Mouse (Mus musculus) MEL (cell line): ENCODE results near the gene Irf1. TPM values are rescaled to one million over a fixed set of nuclear protein-coding genes. Genes with fewer than 3 reads are reported as not detected.

Experiments used
- DNase-seq: peaks from one replicate; pipeline ENCODE4 v3.0.0; 2011; ENCODE audit warnings: low read depth, low spot score
- H3K27ac ChIP-seq: 2 replicates; pipeline ENCODE4 v1.5.1; 2012; ENCODE audit warnings: low read depth, mild to moderate bottlenecking, control low read depth, low read length, moderate library complexity; ENCODE audit not compliant: control insufficient read depth
- H3K27me3 ChIP-seq, 2 experiments: fragments of 150-350 bp in 1 of 2; sonication (generic) in 1 of 2; 2 replicates each; pipeline ENCODE4 v1.6.1; 2012; ENCODE audit warnings: low read length in 2 of 2, mild to moderate bottlenecking in 2 of 2, improper control_type of control experiment in 1 of 2, moderate library complexity in 1 of 2; ENCODE audit not compliant: insufficient read depth in 2 of 2, control insufficient read depth in 1 of 2
- H3K36me3 ChIP-seq, 2 experiments: 2 replicates each; pipeline ENCODE4 v1.6.1; 2012 to 2014; ENCODE audit warnings: low read length in 2 of 2, improper control_type of control experiment in 1 of 2, inconsistent platforms in 1 of 2, mild to moderate bottlenecking in 1 of 2; ENCODE audit not compliant: insufficient read depth in 2 of 2, control insufficient read depth in 1 of 2
- H3K4me1 ChIP-seq, 2 experiments: fragments of 150-350 bp in 1 of 2; sonication (generic) in 1 of 2; 2 replicates each; pipeline ENCODE4 v1.6.1; 2012; ENCODE audit warnings: low read length in 2 of 2, improper control_type of control experiment in 1 of 2, mild to moderate bottlenecking in 1 of 2; ENCODE audit not compliant: insufficient read depth in 2 of 2, control insufficient read depth in 1 of 2
- H3K4me3 ChIP-seq, 2 experiments: fragments of 150-350 bp in 1 of 2; sonication (generic) in 1 of 2; 2 replicates each; pipeline ENCODE4 v1.5.1; 2012; ENCODE audit warnings: low read depth in 2 of 2, low read length in 2 of 2, mild to moderate bottlenecking in 2 of 2, moderate library complexity in 2 of 2, control low read depth in 1 of 2, improper control_type of control experiment in 1 of 2; ENCODE audit not compliant: control insufficient read depth in 1 of 2, insufficient read depth in 1 of 2
- H3K79me2 ChIP-seq: 2 replicates; pipeline ENCODE4 v1.6.1; 2012; ENCODE audit warnings: mild to moderate bottlenecking, low read length, moderate library complexity; ENCODE audit not compliant: control insufficient read depth, poor library complexity, insufficient read depth
- H3K9ac ChIP-seq: 2 replicates; pipeline ENCODE4 v1.6.1; 2012; ENCODE audit warnings: low read depth, mild to moderate bottlenecking, control low read depth, low read length, moderate library complexity; ENCODE audit not compliant: control insufficient read depth, poor library complexity, severe bottlenecking
- H3K9me3 ChIP-seq: fragments of 150-350 bp; sonication (generic); replicated peaks from 2 replicates; pipeline ENCODE4 v1.6.1; 2012; ENCODE audit warnings: mild to moderate bottlenecking, low read length, improper control_type of control experiment, moderate library complexity; ENCODE audit not compliant: insufficient read depth
- CHD2 ChIP-seq: IDR thresholded peaks from 2 replicates; pipeline ENCODE4 v1.6.1; 2011; ENCODE audit warnings: low read length, improper control_type of control experiment
- ETS1 ChIP-seq: IDR thresholded peaks from 2 replicates; pipeline ENCODE4 v1.6.1; 2012; ENCODE audit warnings: low read depth, mild to moderate bottlenecking, inconsistent platforms, low read length, improper control_type of control experiment, moderate library complexity
- GATA1 ChIP-seq: IDR thresholded peaks from 2 replicates; pipeline ENCODE4 v1.6.1; 2011; ENCODE audit warnings: low read depth, low read length, improper control_type of control experiment
- JUND ChIP-seq: IDR thresholded peaks from 2 replicates; pipeline ENCODE4 v1.6.1; 2011; ENCODE audit warnings: low read depth, mild to moderate bottlenecking, improper control_type of control experiment, low read length
- KAT2A ChIP-seq: conservative IDR thresholded peaks from 2 replicates; pipeline ENCODE4 v1.6.1; 2012; ENCODE audit warnings: low read depth, low read length, improper control_type of control experiment, inconsistent platforms
- MAFK ChIP-seq: IDR thresholded peaks from 2 replicates; pipeline ENCODE4 v1.6.1; 2011; ENCODE audit warnings: low read depth, mild to moderate bottlenecking, low read length, improper control_type of control experiment, borderline replicate concordance
- MAZ ChIP-seq: IDR thresholded peaks from 2 replicates; pipeline ENCODE4 v1.6.1; 2012; ENCODE audit warnings: low read depth, mild to moderate bottlenecking, inconsistent platforms, low read length, improper control_type of control experiment
- MYB ChIP-seq: IDR thresholded peaks from 2 replicates; pipeline ENCODE4 v1.6.1; 2011; ENCODE audit warnings: mild to moderate bottlenecking, low read depth, low read length, improper control_type of control experiment
- NELFE ChIP-seq: IDR thresholded peaks from 2 replicates; pipeline ENCODE4 v1.6.1; 2011; ENCODE audit warnings: low read depth, low read length, improper control_type of control experiment
- POLR2A ChIP-seq, 2 experiments: IDR thresholded peaks; 2 replicates each; pipeline ENCODE4 v1.6.1; 2011 to 2012; ENCODE audit warnings: low read length in 2 of 2, mild to moderate bottlenecking in 2 of 2, control low read depth in 1 of 2, improper control_type of control experiment in 1 of 2, low read depth in 1 of 2, moderate library complexity in 1 of 2; ENCODE audit not compliant: control insufficient read depth in 1 of 2, insufficient read depth in 1 of 2, poor library complexity in 1 of 2
- SIN3A ChIP-seq: IDR thresholded peaks from 2 replicates; pipeline ENCODE4 v1.6.1; 2012; ENCODE audit warnings: low read length, improper control_type of control experiment, inconsistent platforms
- TAL1 ChIP-seq: IDR thresholded peaks from 2 replicates; pipeline ENCODE4 v1.6.1; 2012; ENCODE audit warnings: mild to moderate bottlenecking, inconsistent platforms, low read length, moderate library complexity, mixed read lengths
- USF1 ChIP-seq: IDR thresholded peaks from 2 replicates; pipeline ENCODE4 v1.6.1; 2014; ENCODE audit warnings: low read depth, mild to moderate bottlenecking, inconsistent platforms, low read length, improper control_type of control experiment, moderate library complexity
- USF2 ChIP-seq, 2 experiments: IDR thresholded peaks; 2 replicates each; pipeline ENCODE4 v1.6.1; 2011 to 2012; ENCODE audit warnings: improper control_type of control experiment in 2 of 2, low read length in 2 of 2, borderline replicate concordance in 1 of 2, inconsistent platforms in 1 of 2, low read depth in 1 of 2, mild to moderate bottlenecking in 1 of 2; ENCODE audit not compliant: insufficient read depth in 1 of 2
- ZC3H11A ChIP-seq: IDR thresholded peaks from 2 replicates; pipeline ENCODE4 v1.6.1; 2012; ENCODE audit warnings: low read depth, mild to moderate bottlenecking, inconsistent platforms, low read length, improper control_type of control experiment
- ZKSCAN1 ChIP-seq: IDR thresholded peaks from 2 replicates; pipeline ENCODE4 v1.6.1; 2012; ENCODE audit warnings: low read depth, mild to moderate bottlenecking, inconsistent platforms, low read length, improper control_type of control experiment, moderate library complexity
- ZMIZ1 ChIP-seq: IDR thresholded peaks from 2 replicates; pipeline ENCODE4 v1.6.1; 2012; ENCODE audit warnings: low read depth, mild to moderate bottlenecking, inconsistent platforms, low read length, improper control_type of control experiment, moderate library complexity
- polyA plus RNA-seq, 2 experiments: library from polyadenylated mRNA; stranded (reverse) in 1 of 2; unstranded in 1 of 2; fragments of >175 nt in 1 of 2; fragments of >200 nt in 1 of 2; gene quantifications; 2 replicates each; pipeline versions ENCODE4 v1.2.1 to v1.2.4; 2012; ENCODE audit warnings: low replicate concordance in 2 of 2, low read depth in 1 of 2; ENCODE audit not compliant: insufficient read length in 2 of 2, insufficient read depth in 1 of 2, missing spikeins in 1 of 2
- total RNA-seq: library from RNA; depleted of rRNA; stranded (reverse); fragments of 300-350 nt; gene quantifications from 2 replicates; pipeline ENCODE4 v1.2.3, GENCODE M21; 2012

Irf1 gene
- total and polyA plus RNA-seq, 3 experiments, result 0.73 to 1.9 TPM; not detected in 1

DNA sequence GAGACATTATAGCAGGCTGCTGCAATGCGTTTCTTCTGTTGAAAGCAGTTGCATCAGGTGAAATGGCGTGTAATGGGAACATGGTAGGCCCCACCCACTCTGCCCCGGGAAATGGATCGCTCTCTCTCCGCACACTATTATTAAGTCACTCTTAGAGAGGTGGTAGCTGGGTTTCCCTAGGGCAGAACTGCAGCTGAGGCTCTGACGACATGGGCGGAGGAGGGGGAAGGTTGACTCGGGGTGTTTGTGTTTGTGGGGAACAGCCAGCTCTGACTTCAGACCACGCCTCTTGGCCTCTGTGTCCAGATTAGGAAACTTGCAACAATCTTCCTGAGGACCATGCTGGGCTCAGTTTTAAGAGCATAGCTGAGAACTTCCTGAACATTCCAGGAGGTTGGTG lies 36.0 kb downstream of the Irf1 start:
- H3K4me3 ChIP-seq, result no peak overlapping the region
- no peak overlapping the region for H3K27ac ChIP-seq
- H3K79me2 ChIP-seq, result no peaks in the 10 kb centered on the region
- TF ChIP-seq JUND (no peak), USF1 (no peak), CHD2 (no peak), POLR2A (IDR thresholded peaks at IDR 0.05; ENCODE audit: control insufficient read depth in 1 of 2, insufficient read depth in 1 of 2, low read depth in 1 of 2, low read length in 2 of 2, poor library complexity in 1 of 2) (no peak), USF2 (IDR thresholded peaks at IDR 0.05; ENCODE audit: borderline replicate concordance in 1 of 2, insufficient read depth in 1 of 2, low read depth in 1 of 2, low read length in 2 of 2) (no peak)
- H3K27me3 ChIP-seq, result peaks cover 3 to 9% of the 10 kb centered on the region in 2 experiments
- no peaks in the 10 kb centered on the region; a peak in 1 of 4 replicates for H3K4me1 ChIP-seq
- no peaks in the 10 kb centered on the region for H3K9me3 ChIP-seq
- H3K36me3 ChIP-seq, result no peaks in the 10 kb centered on the region
- H3K9ac ChIP-seq, result no peak overlapping the region
- no peak for DNase-seq

GRCm38 (mm10) chr11:53809354-53809753 lies 39.5 kb downstream of the Irf1 start:
- TF ChIP-seq USF2 (IDR thresholded peaks at IDR 0.05; ENCODE audit: borderline replicate concordance in 1 of 2, insufficient read depth in 1 of 2, low read depth in 1 of 2, low read length in 2 of 2) (no peak), ZC3H11A (no peak), NELFE (no peak), SIN3A (no peak), JUND (no peak), ZMIZ1 (no peak), ETS1 (no peak), GATA1 (no peak), MAZ (no peak), TAL1 (no peak), KAT2A (no peak), ZKSCAN1 (no peak), MYB (no peak), CHD2 (no peak), MAFK (no peak)
- Histone ChIP-seq H3K4me1 (no peaks in the 10 kb centered on the region), H3K79me2 (no peaks in the 10 kb centered on the region)

More at GRCm38 (mm10) chr11:53809354-53809753, 39.5 kb downstream of the Irf1 start:
- Histone ChIP-seq H3K27me3 (peaks cover 13 to 15% of the 10 kb centered on the region in 2 experiments), H3K27ac (no peak overlapping the region), H3K9me3 (no peaks in the 10 kb centered on the region), H3K36me3 (no peaks in the 10 kb centered on the region), H3K9ac (no peak overlapping the region), H3K4me3 (no peak overlapping the region)
- DNase-seq, result no peak
